Mouse (Mus musculus): ENCODE results near the gene BC049715.
"Not testable (repeated sequence)": the region's sequence is repeated elsewhere in the genome, so short reads cannot be mapped to it uniquely, and the experiment has no call there.

BC049715 gene

GRCm38 (mm10) chr6:136852348-136852747 is 24.9 kb downstream of the BC049715 start:
- DNase-seq, result no peak

DNA sequence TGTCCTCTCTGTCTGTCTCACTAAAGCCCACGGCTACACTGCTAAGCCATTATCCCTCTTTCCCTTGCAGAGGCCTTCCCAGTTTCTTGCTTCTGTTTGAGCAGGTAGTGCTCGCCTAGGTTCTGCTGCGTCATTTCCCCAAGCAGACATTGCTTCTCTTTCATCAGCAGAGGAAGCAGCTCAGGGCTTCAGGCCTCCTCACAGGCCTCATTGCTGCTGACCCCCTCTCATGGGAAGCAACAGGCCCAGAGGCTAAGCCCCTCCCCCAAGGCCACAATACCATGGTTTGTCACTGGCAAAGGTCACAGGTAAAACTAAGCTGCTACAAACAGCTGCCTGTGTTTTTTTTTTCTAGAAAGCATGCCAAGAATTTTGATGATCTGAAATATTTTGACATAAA is 25.3 kb downstream of the BC049715 start:
- no peak for DNase-seq

- DNase-seq, result no peak
Observed at GRCm38 (mm10) chr6:136854361-136854781, 26.9 kb downstream of the BC049715 start.

GRCm38 (mm10) chr6:136855183-136855582 is 27.8 kb downstream of the BC049715 start:
- DNase-seq, result no peak

- DNase-seq, result no peak
Observed at GRCm38 (mm10) chr6:136856071-136856636, 28.7 kb downstream of the BC049715 start.

DNA sequence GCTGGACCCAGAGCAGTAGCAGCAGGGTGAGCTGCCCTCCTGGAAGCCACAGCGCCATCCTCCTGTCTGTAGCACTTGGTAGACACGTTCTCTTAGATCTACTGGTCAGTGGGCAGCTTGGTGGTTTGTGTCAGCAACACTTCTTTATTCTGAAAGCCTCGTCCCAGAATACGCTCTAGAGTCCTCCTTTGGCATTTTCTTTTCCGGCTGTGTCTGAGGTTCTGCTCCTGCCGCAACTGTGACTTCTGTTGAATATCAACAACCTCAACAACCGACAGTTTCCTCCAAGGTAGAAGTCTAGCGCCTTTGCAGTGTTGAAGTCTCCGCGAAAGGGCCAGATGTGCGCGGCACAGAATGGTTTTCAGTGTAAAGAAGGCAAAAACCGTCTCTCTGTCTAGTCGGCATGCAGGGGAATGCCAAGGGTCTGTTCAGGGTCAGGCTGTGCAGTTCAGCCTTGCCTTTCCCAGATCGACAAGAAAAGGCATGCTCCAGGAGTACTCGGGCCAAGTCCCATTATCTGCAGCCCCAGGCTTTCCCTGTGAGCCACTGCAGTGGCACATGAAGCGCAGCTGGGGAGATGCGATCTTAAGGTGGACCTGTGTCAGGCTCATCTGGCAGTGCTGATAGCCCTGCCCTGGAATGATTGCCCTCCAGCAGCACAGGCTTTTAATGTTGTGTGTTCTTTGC is 29.9 kb downstream of the BC049715 start, which contains the start of gene Art4:
Gene Art4 (minus strand): TSS at position 548 of the 687 bp plus-strand sequence.
- DNase-seq, result no peak

GRCm38 (mm10) chr6:136857873-136858260 is 30.4 kb downstream of the BC049715 start:
- DNase-seq, result no peak

DNA sequence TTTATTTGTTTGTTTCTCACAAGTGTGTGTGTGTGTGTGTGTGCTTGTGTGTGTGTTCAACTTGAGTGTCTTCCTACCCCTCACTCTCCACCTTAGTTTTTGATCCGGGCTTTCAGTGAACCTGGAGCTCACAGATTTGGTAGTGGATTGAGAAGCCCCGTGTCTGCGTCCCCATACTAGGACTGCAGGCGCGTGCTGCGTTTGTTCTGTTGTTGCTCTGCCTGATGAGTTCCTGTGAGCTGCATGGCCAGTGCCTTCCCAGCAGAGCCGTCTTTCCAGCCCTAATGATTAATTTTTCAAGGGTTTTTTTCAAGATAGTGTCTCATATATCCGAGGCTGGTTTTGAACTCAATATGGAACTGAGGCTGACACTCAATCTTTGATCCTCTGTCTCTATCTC is 31.0 kb downstream of the BC049715 start:
- DNase-seq, result no peak

- peak in 1 of 2 experiments; percentile 10 for DNase-seq
Observed at GRCm38 (mm10) chr6:136861020-136861419, 33.6 kb downstream of the BC049715 start.

GRCm38 (mm10) chr6:136865360-136865759 is 37.9 kb downstream of the BC049715 start:
- no peak for DNase-seq

DNA sequence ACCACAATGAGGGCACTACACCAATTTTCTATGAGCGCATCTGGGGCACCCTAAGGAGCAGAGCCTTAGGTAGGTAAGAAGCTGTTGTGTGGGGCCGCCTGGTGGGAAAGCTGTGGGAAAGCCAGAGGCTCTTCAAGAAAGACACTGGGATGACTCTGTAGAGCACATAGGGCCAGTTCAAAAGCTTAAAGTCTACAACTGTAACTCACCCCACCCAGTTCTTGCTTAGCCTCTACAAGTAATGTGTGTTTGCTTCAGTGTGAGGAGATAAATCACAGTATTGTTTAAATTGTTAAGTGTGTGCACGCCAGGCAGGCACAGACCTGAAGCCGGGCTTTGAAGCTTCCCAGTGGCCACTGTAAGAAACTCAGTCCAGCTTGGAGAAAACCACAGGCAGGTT is 38.7 kb downstream of the BC049715 start:
- DNase-seq, result no peak

- DNase-seq, result no peak
Observed at GRCm38 (mm10) chr6:136868921-136869320, 41.5 kb downstream of the BC049715 start.

DNA sequence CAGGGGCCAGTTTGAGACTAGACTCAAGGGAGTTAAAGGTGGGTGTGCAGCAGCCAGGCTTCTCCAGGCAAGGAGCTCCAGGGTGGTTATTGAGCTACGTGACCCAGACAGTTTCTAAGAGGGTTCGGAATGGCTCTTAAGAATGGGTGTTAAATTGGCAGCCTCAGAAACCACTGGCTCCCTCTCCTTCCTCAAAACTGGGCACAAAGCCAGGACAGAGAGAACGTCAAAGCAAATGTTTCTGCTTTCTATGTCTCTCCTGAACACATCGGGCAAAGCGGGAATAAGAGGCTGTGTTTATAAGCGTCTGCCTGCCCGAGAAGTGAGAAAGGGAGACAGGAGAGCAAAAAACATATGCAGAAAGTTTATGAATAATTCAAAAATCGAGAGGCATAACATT is 47.2 kb downstream of the BC049715 start:
- no peak for DNase-seq

DNA sequence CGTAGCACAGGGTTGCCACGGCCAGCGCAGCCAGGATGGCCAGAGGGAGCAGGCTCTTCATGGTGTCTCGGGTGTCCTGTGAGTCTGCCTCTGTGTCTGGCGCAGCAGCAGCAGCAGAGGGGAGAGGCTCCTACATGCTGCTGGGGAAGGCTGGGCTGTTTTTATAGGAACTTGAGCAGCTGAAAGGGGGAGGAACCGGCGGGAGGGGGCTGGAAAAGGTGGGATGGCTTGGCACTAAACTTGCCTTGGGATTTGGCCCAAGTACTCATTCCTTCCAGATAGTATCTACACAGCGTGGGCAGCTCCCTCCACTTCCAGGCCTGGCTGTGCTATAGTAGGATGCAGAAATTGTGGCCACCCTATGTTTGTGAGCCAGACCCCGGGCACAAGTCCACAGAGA is 48.2 kb downstream of the BC049715 start, which contains the start of gene Mgp:
Gene Mgp (minus strand): TSS at position 154 of the 400 bp plus-strand sequence.
- DNase-seq, result no peak

DNA sequence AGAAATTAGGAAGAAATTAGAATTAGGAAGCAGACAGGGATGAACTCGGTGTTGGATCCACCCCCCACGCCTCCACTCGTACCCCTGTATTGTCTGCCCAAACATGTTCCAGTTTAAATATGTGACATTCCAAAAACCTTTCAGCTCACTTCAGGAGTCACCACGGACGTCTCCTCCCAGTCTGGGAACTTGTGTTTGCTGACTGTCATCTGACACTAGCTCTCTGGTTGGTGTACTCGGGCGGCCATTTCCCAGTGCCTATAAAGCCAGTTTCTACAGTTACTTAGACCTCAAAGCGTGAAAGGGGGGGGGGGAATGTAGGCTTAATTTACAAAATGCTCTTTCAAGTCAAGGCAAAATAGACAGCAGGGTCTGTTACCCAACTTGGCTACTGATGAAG is 54.3 kb downstream of the BC049715 start:
- no peak for DNase-seq

DNA sequence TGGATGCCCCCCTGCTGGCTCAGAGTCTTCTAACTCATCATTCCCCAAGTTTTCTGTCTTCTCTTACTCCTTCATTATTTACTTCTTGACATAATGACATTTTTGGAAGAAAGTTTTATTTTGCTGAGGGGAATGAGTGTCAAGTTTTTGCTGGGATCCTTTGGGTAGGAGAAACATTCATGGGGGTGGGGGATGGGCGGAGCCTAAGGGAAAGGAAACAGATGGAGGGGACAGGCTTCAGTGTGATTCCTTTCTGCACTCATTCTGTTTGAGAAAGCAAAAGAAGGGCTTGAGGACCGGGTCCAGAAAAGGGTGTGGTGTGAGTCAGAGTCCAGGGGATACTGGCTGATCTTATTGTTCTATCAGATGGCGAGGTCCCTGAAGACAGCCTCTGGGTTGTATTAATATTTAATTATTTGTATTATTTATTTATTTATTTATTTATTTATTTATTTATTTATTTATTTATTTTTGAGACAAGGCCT is 56.0 kb downstream of the BC049715 start:
- DNase-seq, result no peak

DNA sequence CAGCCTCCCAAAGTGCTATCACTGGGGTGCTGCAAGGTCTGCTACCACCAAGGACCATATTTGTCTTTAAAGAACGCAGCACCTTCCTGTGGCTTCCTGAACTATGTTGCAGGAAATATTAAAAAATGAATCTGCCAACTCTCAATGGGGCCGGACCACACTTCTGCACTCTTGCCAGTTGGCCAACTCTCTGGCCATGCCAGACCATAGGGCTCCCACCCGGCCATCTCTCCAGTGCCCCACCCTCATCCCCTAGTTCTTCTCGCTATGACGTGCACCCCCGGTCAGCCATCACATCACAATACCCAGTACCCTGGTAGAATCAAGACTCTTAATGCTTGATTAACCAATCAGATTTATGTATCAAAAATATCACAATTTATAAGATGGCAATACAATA is 56.5 kb downstream of the BC049715 start:
- no peak for DNase-seq

DNA sequence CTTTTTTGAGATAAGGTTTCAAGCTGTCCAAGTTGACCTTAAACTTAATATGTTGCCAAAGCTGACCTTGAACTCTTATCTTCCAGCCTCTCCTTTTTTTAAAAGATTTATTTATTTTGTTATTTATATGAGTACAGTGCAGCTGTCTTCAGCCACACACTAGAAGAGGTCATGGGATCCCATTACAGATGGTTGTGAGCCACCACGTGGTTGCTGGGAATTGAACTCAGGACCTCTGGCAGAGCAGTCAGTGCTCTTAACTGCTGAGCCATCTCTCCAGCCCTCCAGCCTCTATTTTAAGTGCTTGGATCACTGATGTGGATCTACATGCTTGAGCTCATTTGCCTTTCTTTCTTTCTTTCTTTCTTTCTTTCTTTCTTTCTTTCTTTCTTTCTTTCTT is 57.3 kb downstream of the BC049715 start:
- DNase-seq, result not testable (repeated sequence)

DNA sequence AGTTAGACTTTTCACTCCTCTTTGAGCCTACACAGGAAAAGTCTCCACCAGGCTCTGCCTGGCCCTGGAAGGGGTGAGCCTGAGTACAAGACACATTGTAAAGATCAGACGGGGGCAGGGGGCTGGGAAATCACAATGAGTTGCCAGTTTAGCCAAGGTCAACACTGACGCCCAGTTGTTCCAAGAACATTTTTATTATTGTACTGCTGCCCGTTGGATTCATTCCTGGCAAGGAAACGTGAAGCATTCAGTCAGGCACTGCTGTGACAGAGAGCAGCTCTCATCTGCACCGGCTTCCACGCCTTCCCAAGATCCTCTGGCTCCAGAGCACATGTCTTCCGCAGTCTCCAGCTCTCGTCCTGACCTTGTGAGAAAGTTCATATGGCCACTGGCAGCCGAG is 60.4 kb downstream of the BC049715 start:
- no peak for DNase-seq

- DNase-seq, result no peak
Observed at GRCm38 (mm10) chr6:136889067-136889466, 61.6 kb downstream of the BC049715 start.

- no peak for DNase-seq
Observed at GRCm38 (mm10) chr6:136889554-136889953, 62.1 kb downstream of the BC049715 start.
